Mouse (Mus musculus) ES-Bruce4 (cell line): Measurements from ENCODE around the gene Rps6ka5.

Experiments
- CTCF ChIP-seq: IDR thresholded peaks from one replicate; pipeline ENCODE4 v1.8.1; 2011; ENCODE audit warnings: low read depth, low read length
- POLR2A ChIP-seq: IDR thresholded peaks from one replicate; pipeline ENCODE4 v1.8.1; 2011; ENCODE audit warnings: low read length; ENCODE audit not compliant: insufficient read depth

DNA sequence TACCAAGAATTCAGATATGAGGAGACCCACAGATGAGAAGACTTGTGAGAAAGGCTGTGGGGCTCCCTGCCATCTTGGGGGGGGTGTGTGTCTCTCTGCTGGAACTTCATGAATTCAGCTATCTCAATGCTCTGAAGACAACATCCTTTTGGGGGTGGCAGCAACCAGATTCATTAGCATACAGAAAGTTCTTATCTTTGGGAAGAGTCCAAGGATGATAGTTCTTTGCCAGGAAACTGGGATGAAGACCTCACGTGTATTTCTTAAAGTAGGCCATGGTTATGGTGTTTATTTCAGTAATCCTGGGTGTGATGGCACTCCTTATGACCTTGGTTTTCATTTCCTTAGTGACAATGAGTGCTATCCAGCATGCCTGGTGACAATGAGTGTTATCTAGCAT, 195.0 kb downstream of the Rps6ka5 start:
- TF ChIP-seq CTCF: no peak
- no peak for TF ChIP-seq POLR2A
